Mouse (Mus musculus): Measurements from ENCODE around the gene Lrrtm1. TPM values are rescaled to one million over a fixed set of nuclear protein-coding genes. Genes with fewer than 3 reads are reported as not detected.

Lrrtm1 gene
- polyA plus RNA-seq, 1 experiment from 2014 or later: not detected

DNA sequence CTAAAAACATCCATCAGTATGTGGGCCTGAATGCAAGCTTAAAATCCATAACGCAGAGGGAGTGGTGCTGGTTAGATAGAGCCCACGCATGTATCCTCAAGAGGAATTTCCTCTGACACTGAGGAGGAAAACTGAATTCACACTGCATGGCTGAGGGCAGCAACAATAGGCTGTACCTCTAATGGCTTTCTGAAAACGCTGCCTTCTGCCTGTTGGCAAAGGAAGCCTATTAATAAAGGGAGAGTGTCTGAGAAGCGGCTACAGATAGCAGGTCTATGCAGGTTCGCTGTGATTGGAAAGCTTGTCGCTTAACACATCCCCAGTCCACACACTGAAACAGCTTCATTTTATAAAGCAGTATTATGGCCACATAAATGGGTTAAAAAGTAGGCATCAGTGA lies 48.9 kb downstream of the Lrrtm1 start:
- H3K9me3 ChIP-seq (ENCODE audit: low read length): no peaks in the 10 kb centered on the region
- no peak overlapping the region for H3K27ac ChIP-seq (ENCODE audit: low read depth)
- TF ChIP-seq CTCF (IDR thresholded peaks at IDR 0.05; ENCODE audit: low read depth) (no peak), EP300 (IDR thresholded peaks at IDR 0.05; ENCODE audit: low read depth) (no peak)
- H3K4me2 ChIP-seq (ENCODE audit: low read depth, low read length): no peak overlapping the region
- no peaks in the 10 kb centered on the region for H3K27me3 ChIP-seq (ENCODE audit: insufficient read depth, low read length)
- no peaks in the 10 kb centered on the region for H3K36me3 ChIP-seq (replicated peaks; ENCODE audit: insufficient read depth, low read length)
- ATAC-seq (no peak), DNase-seq (no peak)
- H3K4me3 ChIP-seq (ENCODE audit: low read depth, low read length): no peak overlapping the region
- no peak overlapping the region for H3K9ac ChIP-seq (replicated peaks)
- 76% methylated on average over 6 of the region's 6 CpGs for WGBS (ENCODE audit: insufficient replicate concordance)
- no peaks in the 10 kb centered on the region for H3K4me1 ChIP-seq (ENCODE audit: insufficient read depth)

DNA sequence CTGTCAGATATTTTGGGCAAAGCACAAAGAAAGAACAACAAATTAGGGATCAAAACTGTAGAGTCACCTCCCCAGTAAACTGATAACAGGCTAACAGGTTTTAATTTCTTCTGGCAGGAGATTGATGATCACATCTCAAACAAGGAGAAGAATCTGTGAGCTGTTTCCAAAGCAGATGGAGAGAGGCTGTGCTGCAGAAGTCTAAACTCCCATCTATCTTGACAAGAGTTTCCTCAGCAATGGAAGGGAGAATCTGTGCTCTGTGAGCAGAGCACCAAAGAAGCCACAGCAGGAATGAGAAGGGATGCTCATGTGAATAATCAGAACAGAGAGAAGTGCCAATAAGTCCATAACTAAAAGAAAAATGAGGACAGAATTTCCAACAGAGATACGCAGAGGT lies 58.8 kb downstream of the Lrrtm1 start:
- ATAC-seq (no peak), DNase-seq (no peak)
- H3K9ac ChIP-seq (replicated peaks): no peak overlapping the region
- WGBS (ENCODE audit: insufficient replicate concordance): 89% methylated on average over 1 of the region's 1 CpGs
- H3K9me3 ChIP-seq (ENCODE audit: low read length): no peaks in the 10 kb centered on the region
- H3K27ac ChIP-seq (ENCODE audit: low read depth): no peak overlapping the region
- H3K36me3 ChIP-seq (replicated peaks; ENCODE audit: insufficient read depth, low read length): no peaks in the 10 kb centered on the region
- H3K4me3 ChIP-seq (ENCODE audit: low read depth, low read length): no peak overlapping the region
- TF ChIP-seq CTCF (IDR thresholded peaks at IDR 0.05; ENCODE audit: low read depth) (no peak), EP300 (IDR thresholded peaks at IDR 0.05; ENCODE audit: low read depth) (no peak)
- H3K4me1 ChIP-seq (ENCODE audit: insufficient read depth): no peaks in the 10 kb centered on the region
- no peak overlapping the region for H3K4me2 ChIP-seq (ENCODE audit: low read depth, low read length)
- no peaks in the 10 kb centered on the region for H3K27me3 ChIP-seq (ENCODE audit: insufficient read depth, low read length)

DNA sequence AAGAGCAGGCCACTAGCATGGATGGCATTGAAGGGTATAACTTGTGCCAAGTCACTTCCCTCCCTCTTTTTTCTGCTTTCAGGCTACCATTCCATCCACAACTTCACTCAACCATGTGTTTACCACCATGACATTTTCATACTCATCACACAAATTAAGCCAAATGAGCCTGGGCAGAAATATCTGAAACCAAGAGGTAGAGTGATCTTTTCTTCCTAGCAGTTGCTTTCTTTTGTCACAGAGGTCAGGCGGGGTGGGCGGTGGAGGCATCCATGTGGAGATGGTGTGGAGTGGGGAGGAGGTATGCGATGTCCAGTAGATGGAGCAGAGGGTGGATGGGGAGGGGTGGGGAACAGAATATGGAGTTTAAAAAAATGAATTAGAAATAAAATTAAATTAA lies 64.3 kb downstream of the Lrrtm1 start:
- Histone ChIP-seq H3K36me3 (replicated peaks; ENCODE audit: insufficient read depth, low read length) (no peaks in the 10 kb centered on the region), H3K27me3 (ENCODE audit: insufficient read depth, low read length) (no peaks in the 10 kb centered on the region), H3K27ac (ENCODE audit: low read depth) (no peak overlapping the region), H3K4me3 (ENCODE audit: low read depth, low read length) (no peak overlapping the region), H3K9ac (replicated peaks) (no peak overlapping the region), H3K9me3 (ENCODE audit: low read length) (no peaks in the 10 kb centered on the region), H3K4me1 (ENCODE audit: insufficient read depth) (no peaks in the 10 kb centered on the region), H3K4me2 (ENCODE audit: low read depth, low read length) (no peak overlapping the region)
- ATAC-seq (no peak), DNase-seq (no peak)
- no peak for TF ChIP-seq EP300 (IDR thresholded peaks at IDR 0.05; ENCODE audit: low read depth)
- no peak for TF ChIP-seq CTCF (IDR thresholded peaks at IDR 0.05; ENCODE audit: low read depth)
- 83% methylated on average over 3 of the region's 3 CpGs for WGBS (ENCODE audit: insufficient replicate concordance)
